8 mouse cellular contexts compared by ENCODE assay signal in the genomic region with DNA sequence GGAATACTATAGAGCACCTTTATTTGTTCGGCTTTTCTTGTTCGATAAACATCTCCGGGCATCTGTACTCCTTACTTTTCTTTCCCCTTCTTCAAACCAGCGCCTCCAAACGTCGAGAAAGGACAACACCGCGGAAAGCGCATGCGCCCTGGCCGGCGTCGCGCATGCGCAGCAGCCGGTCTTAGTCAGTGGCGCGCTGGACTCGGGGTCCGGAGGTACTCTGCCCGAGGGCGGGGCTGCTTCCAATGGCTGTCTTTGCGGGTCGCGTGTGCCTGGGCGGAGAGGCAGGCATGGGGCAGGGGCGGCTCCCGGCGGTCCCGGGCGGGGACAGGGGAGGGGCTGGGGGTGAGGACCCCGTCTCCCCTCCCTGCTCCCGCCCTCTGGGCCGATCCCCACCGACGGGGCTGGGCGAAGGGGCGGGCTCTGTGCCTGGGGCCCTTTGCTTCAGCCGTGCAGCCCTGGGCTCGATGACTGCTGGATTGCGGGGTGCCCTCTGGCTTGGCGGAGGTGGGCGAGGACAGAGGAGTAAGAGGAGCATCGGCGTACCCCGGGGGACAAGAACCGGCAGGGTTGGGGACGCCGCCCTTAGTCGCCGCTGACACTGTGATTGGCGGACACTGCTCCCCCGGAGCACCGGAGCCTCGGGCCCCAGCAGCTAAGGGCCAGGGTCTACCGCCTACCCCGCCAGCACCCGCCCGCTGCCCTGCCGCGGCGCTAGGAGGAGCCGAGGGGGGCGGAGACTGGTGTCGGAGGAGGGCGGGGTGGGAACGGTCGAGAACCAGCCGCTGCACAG. TPM values are rescaled to one million over a fixed set of nuclear protein-coding genes. Genes with fewer than 3 reads are reported as not detected.
DNase-seq lines count a peak whose midpoint lies in the region; ATAC-seq and TF ChIP-seq lines count a peak whose summit lies in the region.

A gene (minus strand): TSS at position 101 of the 793 bp plus-strand sequence.
A gene (plus strand): TSS at position 165 of the 793 bp plus-strand sequence.

- peak; percentile 70 for ATAC-seq in cerebellum, adult (ENCODE audit: insufficient number of reproducible peaks, low FRiP score, low TSS enrichment)
- peak; percentile 95 for ATAC-seq in forebrain, embryonic 14.5 days
- peak; percentile 95 for ATAC-seq in neural tube, embryonic 15.5 days (ENCODE audit: low FRiP score)

- peak within 1 kb of the TSS; percentile 93 for H3K4me3 ChIP-seq in ES-Bruce4 (ENCODE audit: low read depth, low read length)
- peak within 1 kb of the TSS; percentile 75 for H3K4me3 ChIP-seq in forebrain, embryonic 14.5 days (ENCODE audit: low read depth, low read length)
- H3K4me3 ChIP-seq in neural tube, embryonic 15.5 days (replicated peaks) = peak within 1 kb of the TSS; percentile 94

- intact Hi-C loops in heart, postnatal 14 days (cut with DNase I) = loop anchor here (5.0 to 10.0 kb wide), 3 partner anchors 77 to 288 kb away; no protein-coding TSS in a partner anchor

- H3K36me3 ChIP-seq in ES-Bruce4 (ENCODE audit: control insufficient read depth, insufficient read depth, low read length, poor library complexity, severe bottlenecking) = no peaks in the 10 kb centered on the region
- no peaks in the 10 kb centered on the region for H3K36me3 ChIP-seq in forebrain, embryonic 14.5 days (ENCODE audit: control insufficient read depth, insufficient read depth, low read length)
- H3K36me3 ChIP-seq in neural tube, embryonic 15.5 days = no peaks in the 10 kb centered on the region

- TF ChIP-seq EP300 in ES-Bruce4 (IDR thresholded peaks at IDR 0.05; ENCODE audit: insufficient read depth, low read depth, low read length) = no peak

- peak within 1 kb of the TSS; percentile 68 for H3K4me2 ChIP-seq in forebrain, embryonic 14.5 days (ENCODE audit: low read length)
- H3K4me2 ChIP-seq in neural tube, embryonic 15.5 days = peak within 1 kb of the TSS; percentile 85

- TF ChIP-seq CTCF in ES-Bruce4 (IDR thresholded peaks at IDR 0.05; ENCODE audit: low read depth, low read length) = no peak

- TF ChIP-seq POLR2A in ES-Bruce4 (IDR thresholded peaks at IDR 0.05; ENCODE audit: insufficient read depth, low read length) = no peak

- no peaks in the 10 kb centered on the region for H3K4me1 ChIP-seq in ES-Bruce4 (ENCODE audit: control insufficient read depth, insufficient read depth, low read length)
- H3K4me1 ChIP-seq in forebrain, embryonic 14.5 days (ENCODE audit: control insufficient read depth, insufficient read depth, low read length) = peaks cover 22% of the 10 kb centered on the region
- H3K4me1 ChIP-seq in neural tube, embryonic 15.5 days = peaks cover 37% of the 10 kb centered on the region

- peaks cover 8% of the 10 kb centered on the region for H3K9me3 ChIP-seq in ES-Bruce4 (replicated peaks; ENCODE audit: control insufficient read depth, insufficient read depth, low read length, poor library complexity, severe bottlenecking)
- no peaks in the 10 kb centered on the region for H3K9me3 ChIP-seq in forebrain, embryonic 14.5 days (replicated peaks; ENCODE audit: control insufficient read depth, low read length)
- no peaks in the 10 kb centered on the region for H3K9me3 ChIP-seq in neural tube, embryonic 15.5 days (replicated peaks)

- WGBS in forebrain, embryonic 14.5 days = under 1% methylated on average over 67 of the region's 69 CpGs
- under 1% methylated on average over 66 of the region's 69 CpGs for WGBS in neural tube, embryonic 15.5 days

- H3K27me3 ChIP-seq in ES-Bruce4 (ENCODE audit: control insufficient read depth, insufficient read depth, low read length, poor library complexity, severe bottlenecking) = no peaks in the 10 kb centered on the region
- no peaks in the 10 kb centered on the region for H3K27me3 ChIP-seq in forebrain, embryonic 14.5 days (replicated peaks; ENCODE audit: control insufficient read depth, insufficient read depth, low read length)
- no peaks in the 10 kb centered on the region for H3K27me3 ChIP-seq in neural tube, embryonic 15.5 days (replicated peaks)

- peak within 1 kb of the TSS; percentile 27; the same call in 1 of the 2 replicates for H3K27ac ChIP-seq in ES-Bruce4 (ENCODE audit: insufficient read depth, low read length)
- H3K27ac ChIP-seq in forebrain, embryonic 14.5 days (ENCODE audit: low read depth, low read length) = peak within 1 kb of the TSS; percentile 94
- peak within 1 kb of the TSS; percentile 95 for H3K27ac ChIP-seq in neural tube, embryonic 15.5 days (replicated peaks)

- peak; percentile 95 for DNase-seq in forebrain, embryonic 14.5 days (ENCODE audit: low spot score)
- peak; percentile 93 to 95 for DNase-seq in heart, postnatal 14 days
- peak; percentile 92 for DNase-seq in layer of hippocampus, adult 11-12 months (ENCODE audit: low spot score)
- peak; percentile 92 to 95 for DNase-seq in lung, adult 18-20 months
- peak; percentile 93 for DNase-seq in testis, postnatal 14 days (ENCODE audit: low spot score)

- peak within 1 kb of the TSS; percentile 71 for H3K9ac ChIP-seq in ES-Bruce4 (ENCODE audit: low read depth, poor library complexity, severe bottlenecking)
- peak within 1 kb of the TSS; percentile 81 for H3K9ac ChIP-seq in forebrain, embryonic 14.5 days (ENCODE audit: low read length)
- H3K9ac ChIP-seq in neural tube, embryonic 15.5 days (replicated peaks) = peak within 1 kb of the TSS; percentile 80

RNA-seq across cellular contexts. Expression of the first gene that starts in this region (rescaled TPM):
- 42.6 and 44.9 TPM in 2 replicates for polyA plus RNA-seq in ES-Bruce4 (2011; ENCODE audit: insufficient read depth, insufficient read length, low read depth, missing spikeins)
- polyA plus RNA-seq in forebrain, embryonic 14.5 days (2014; fragmentation: Nextera tagmentation; extraction: Ambion mirVana) = 14.8 and 16.8 TPM in 2 replicates
- total RNA-seq in heart, postnatal 14 days (2021) = 1 to 10 TPM; 3.5 to 5.6 TPM
- polyA plus RNA-seq in neural tube, embryonic 15.5 days (2015; fragmentation: Nextera tagmentation; extraction: Ambion mirVana) = 15.7 and 19.4 TPM in 2 replicates

RNA-seq across cellular contexts. Expression of the second gene that starts in this region (rescaled TPM):
- polyA plus RNA-seq in ES-Bruce4 (2011; ENCODE audit: insufficient read depth, insufficient read length, low read depth, missing spikeins) = 16.2 and 19.9 TPM in 2 replicates
- 55.3 and 61.5 TPM in 2 replicates for polyA plus RNA-seq in forebrain, embryonic 14.5 days (2014; fragmentation: Nextera tagmentation; extraction: Ambion mirVana)
- total RNA-seq in heart, postnatal 14 days (2021) = 100 to 1,000 TPM; 109 to 113 TPM
- polyA plus RNA-seq in neural tube, embryonic 15.5 days (2015; fragmentation: Nextera tagmentation; extraction: Ambion mirVana) = 33.4 and 38.3 TPM in 2 replicates

Comparison
In these comparisons a context has a peak if more than half of its experiments do, and no peak if none do; other contexts are left out.
1. Peak in every context shown above with its lines: DNase-seq, ATAC-seq, H3K4me3 ChIP-seq and H3K27ac ChIP-seq.
2. H3K27ac ChIP-seq: peak in every context shown above with its lines; median percentile 95 in neural tube, embryonic 15.5 days; 94 in forebrain, embryonic 14.5 days; 27 in ES-Bruce4.